Mouse (Mus musculus) midbrain, embryonic 16.5 days (tissue): Measurements from ENCODE around the gene Tro. TPM values are rescaled to one million over a fixed set of nuclear protein-coding genes. Genes with fewer than 3 reads are reported as not detected.

Source experiments
- ATAC-seq: fragments of 200-750 bp; cut with Nextera tagmentation; 2 replicates; pipeline ENCODE4 v1.8.0; 2017; ENCODE audit warnings: moderate TSS enrichment
- H3K27ac ChIP-seq: fragments of 300-500 bp; sonication (generic); 2 replicates; pipeline ENCODE4 v1.5.1; 2014; ENCODE audit warnings: mild to moderate bottlenecking, low read length, mixed read lengths
- H3K27me3 ChIP-seq: fragments of 300-500 bp; sonication (generic); 2 replicates; pipeline ENCODE4 v1.6.1; 2014; ENCODE audit warnings: low read depth, low read length, mixed read lengths; ENCODE audit not compliant: control insufficient read depth, insufficient read depth
- H3K36me3 ChIP-seq: fragments of 300-500 bp; sonication (generic); 2 replicates; pipeline ENCODE4 v1.6.1; 2014; ENCODE audit warnings: mild to moderate bottlenecking, low read length, moderate library complexity, mixed read lengths; ENCODE audit not compliant: control insufficient read depth, insufficient read depth
- H3K4me1 ChIP-seq: fragments of 300-500 bp; sonication (generic); 2 replicates; pipeline ENCODE4 v1.6.1; 2014; ENCODE audit warnings: mild to moderate bottlenecking, low read length, mixed read lengths; ENCODE audit not compliant: control insufficient read depth, insufficient read depth
- H3K4me2 ChIP-seq: fragments of 300-500 bp; sonication (generic); 2 replicates; pipeline ENCODE4 v1.6.1; 2014; ENCODE audit warnings: mild to moderate bottlenecking, low read length, mixed read lengths
- H3K4me3 ChIP-seq: fragments of 300-500 bp; sonication (generic); 2 replicates; pipeline ENCODE4 v1.5.1; 2014; ENCODE audit warnings: low read depth, mild to moderate bottlenecking, low read length, moderate library complexity, mixed read lengths
- H3K9ac ChIP-seq: fragments of 300-500 bp; sonication (generic); 2 replicates; pipeline ENCODE4 v1.6.1; 2014; ENCODE audit warnings: low read depth, low read length, mixed read lengths
- H3K9me3 ChIP-seq: fragments of 300-500 bp; sonication (generic); replicated peaks from 2 replicates; pipeline ENCODE4 v1.6.1; 2014; ENCODE audit warnings: mild to moderate bottlenecking, low read length, mixed read lengths; ENCODE audit not compliant: control insufficient read depth, poor library complexity, severe bottlenecking
- WGBS: fragments of 180-500 bp; shearing (Covaris S2); extraction: QIAGEN DNeasy Blood & Tissue Kit; methylation state at CpG from one replicate; pipeline ENCODE4 v1.1.7; 2014; 5-methylcytosine and 5-hydroxymethylcytosine counted together
- polyA plus RNA-seq: library from polyadenylated mRNA; unstranded; fragments of >200 nt; fragmentation: Nextera tagmentation; extraction: Ambion mirVana; gene quantifications from 2 replicates; pipeline ENCODE4 v1.2.1, GENCODE M21; 2015

Gene Tro
- polyA plus RNA-seq = 100 and 102 TPM in 2 replicates

DNA sequence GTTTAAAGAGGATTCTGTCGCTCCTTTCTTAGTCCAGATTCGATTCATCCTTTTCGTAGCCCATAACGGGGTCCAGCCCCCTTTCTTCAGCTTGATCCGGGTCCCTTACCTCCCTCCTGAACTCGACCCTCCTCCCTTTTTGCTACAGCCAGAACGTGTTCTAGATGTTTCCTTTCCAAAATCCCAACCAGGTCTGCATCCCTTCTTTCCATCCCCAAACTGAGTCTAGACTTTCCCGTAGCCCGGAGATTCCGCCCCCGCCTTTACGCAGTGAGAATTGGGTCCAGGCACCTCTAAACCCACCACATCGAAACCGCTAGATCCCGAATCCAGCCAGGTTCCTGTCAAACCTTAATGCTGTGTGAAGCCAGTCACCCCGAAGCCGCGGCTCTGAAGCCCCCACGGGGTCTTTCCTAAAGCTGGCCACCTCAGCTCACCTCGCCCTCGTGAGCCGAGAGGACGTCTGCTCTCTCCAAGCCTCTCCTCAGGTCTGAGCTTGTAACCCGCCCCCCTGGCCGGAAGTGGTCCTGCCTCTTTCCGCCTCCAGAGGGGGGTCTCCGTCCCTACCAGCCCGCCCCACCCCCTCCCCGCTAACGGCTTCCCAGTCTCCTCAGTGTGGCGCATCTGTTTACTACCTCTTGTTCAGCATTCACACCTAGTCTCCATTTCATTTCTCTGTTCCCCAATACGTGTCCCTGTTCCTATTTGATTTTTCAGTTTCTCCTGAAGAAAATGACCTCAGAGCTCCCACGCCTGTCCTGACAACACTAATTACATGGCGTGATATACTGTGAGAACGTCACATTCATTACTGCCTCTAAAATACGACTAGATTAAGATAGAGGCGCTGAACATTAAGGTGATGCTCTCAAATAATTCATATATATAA, at the start of gene Tro:
Gene Tro (minus strand): TSS at position 676 of the 889 bp plus-strand sequence.
- WGBS = 25% methylated on average over 36 of the region's 37 CpGs
- ATAC-seq = peak; percentile 95
- Histone ChIP-seq H3K9ac (peak within 1 kb of the TSS; percentile 72), H3K36me3 (peaks cover 5% of the 10 kb centered on the region), H3K4me1 (peaks cover 4% of the 10 kb centered on the region; the same call in 1 of the 2 replicates), H3K9me3 (no peaks in the 10 kb centered on the region), H3K4me3 (peak within 1 kb of the TSS; percentile 59), H3K27me3 (no peaks in the 10 kb centered on the region), H3K27ac (peak within 1 kb of the TSS; percentile 83), H3K4me2 (peak within 1 kb of the TSS; percentile 52)

DNA sequence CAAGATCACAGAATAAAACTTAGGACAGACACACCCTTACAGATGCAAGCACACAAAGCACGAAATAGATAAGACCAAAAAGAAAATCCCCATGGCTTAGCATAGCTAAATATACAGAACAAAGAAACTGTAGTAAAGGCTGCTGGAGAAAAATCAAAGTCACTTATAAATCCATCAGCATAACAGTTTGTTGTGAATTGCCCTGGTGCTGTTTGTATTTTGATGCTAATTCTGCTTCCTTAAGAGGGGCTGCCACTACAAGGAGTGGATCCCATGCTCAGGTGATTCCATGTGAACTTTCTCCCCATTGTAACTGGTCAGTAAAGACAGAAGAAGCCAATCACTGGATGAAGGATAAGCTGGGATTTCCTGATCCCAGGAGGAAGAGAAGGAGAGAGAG, 20.1 kb upstream of the Tro start:
- H3K4me1 ChIP-seq = no peaks in the 10 kb centered on the region
- 45% methylated on average over 1 of the region's 1 CpGs for WGBS
- no peak overlapping the region for H3K27ac ChIP-seq
- H3K9ac ChIP-seq = no peak overlapping the region
- no peaks in the 10 kb centered on the region for H3K36me3 ChIP-seq
- H3K4me3 ChIP-seq = no peak overlapping the region
- ATAC-seq = no peak
- no peaks in the 10 kb centered on the region for H3K9me3 ChIP-seq
- H3K4me2 ChIP-seq = no peak overlapping the region
- H3K27me3 ChIP-seq = no peaks in the 10 kb centered on the region

DNA sequence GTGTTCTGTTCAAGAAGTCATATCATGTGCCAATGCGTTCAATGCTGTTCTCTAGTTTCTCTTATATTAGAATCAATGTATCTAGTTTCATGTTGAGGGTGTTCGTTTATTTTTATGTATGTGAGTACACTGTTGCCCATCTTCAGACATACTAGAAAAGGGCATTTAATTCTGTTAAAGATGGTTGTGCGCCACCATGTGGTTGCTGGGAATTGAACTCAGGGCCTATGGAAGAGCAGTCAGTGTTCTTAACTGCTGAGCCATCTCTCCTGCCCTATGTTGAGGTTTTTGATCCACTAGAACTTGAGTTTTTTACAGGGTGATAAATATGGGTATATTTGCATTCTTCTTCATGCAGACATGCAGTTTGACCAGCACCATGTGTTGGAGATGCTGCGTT, 5.4 kb upstream of the Tro start:
- no peaks in the 10 kb centered on the region for H3K36me3 ChIP-seq
- no peaks in the 10 kb centered on the region for H3K4me1 ChIP-seq
- WGBS = 31% methylated on average over 4 of the region's 4 CpGs
- H3K9me3 ChIP-seq = no peaks in the 10 kb centered on the region
- H3K9ac ChIP-seq = no peak overlapping the region
- no peak overlapping the region for H3K27ac ChIP-seq
- ATAC-seq = no peak
- no peak overlapping the region for H3K4me2 ChIP-seq
- H3K27me3 ChIP-seq = no peaks in the 10 kb centered on the region
- no peak overlapping the region for H3K4me3 ChIP-seq

GRCm38 (mm10) chrX:150657797-150658118, 375 bp upstream of the Tro start:
- peaks cover 4% of the 10 kb centered on the region; the same call in 1 of the 2 replicates for H3K4me1 ChIP-seq
- whole genome bisulfite sequencing = 32% methylated on average over 3 of the region's 3 CpGs
- H3K27ac ChIP-seq = peak overlapping the region; percentile 83
- H3K27me3 ChIP-seq = no peaks in the 10 kb centered on the region
- H3K9me3 ChIP-seq = no peaks in the 10 kb centered on the region
- H3K4me2 ChIP-seq = peak overlapping the region; percentile 52
- no peak overlapping the region; the same call in 1 of the 2 replicates for H3K9ac ChIP-seq
- H3K4me3 ChIP-seq = peak overlapping the region; percentile 59
- peaks cover 4% of the 10 kb centered on the region; the same call in 1 of the 2 replicates for H3K36me3 ChIP-seq
- ATAC-seq = peak; percentile 61

GRCm38 (mm10) chrX:150656122-150656907, 1.1 kb downstream of the Tro start:
- Histone ChIP-seq H3K27me3 (no peaks in the 10 kb centered on the region), H3K4me1 (peaks cover 4% of the 10 kb centered on the region; the same call in 1 of the 2 replicates), H3K27ac (peak overlapping the region; percentile 83), H3K4me3 (peak overlapping the region; percentile 59), H3K36me3 (peaks cover 8% of the 10 kb centered on the region), H3K4me2 (peak overlapping the region; percentile 52), H3K9me3 (no peaks in the 10 kb centered on the region), H3K9ac (peak overlapping the region; percentile 72)
- WGBS = 35% methylated on average over 29 of the region's 44 CpGs
- ATAC-seq = peak; percentile 72

- no peaks in the 10 kb centered on the region for H3K27me3 ChIP-seq
- 78% methylated on average over 1 of the region's 1 CpGs for WGBS
- no peak overlapping the region for H3K9ac ChIP-seq
- H3K4me2 ChIP-seq = no peak overlapping the region
- no peaks in the 10 kb centered on the region for H3K4me1 ChIP-seq
- H3K4me3 ChIP-seq = no peak overlapping the region
- no peaks in the 10 kb centered on the region for H3K36me3 ChIP-seq
- H3K9me3 ChIP-seq = no peaks in the 10 kb centered on the region
- ATAC-seq = no peak
- no peak overlapping the region for H3K27ac ChIP-seq
Measured at GRCm38 (mm10) chrX:150636421-150636820, 21.0 kb downstream of the Tro start.

DNA sequence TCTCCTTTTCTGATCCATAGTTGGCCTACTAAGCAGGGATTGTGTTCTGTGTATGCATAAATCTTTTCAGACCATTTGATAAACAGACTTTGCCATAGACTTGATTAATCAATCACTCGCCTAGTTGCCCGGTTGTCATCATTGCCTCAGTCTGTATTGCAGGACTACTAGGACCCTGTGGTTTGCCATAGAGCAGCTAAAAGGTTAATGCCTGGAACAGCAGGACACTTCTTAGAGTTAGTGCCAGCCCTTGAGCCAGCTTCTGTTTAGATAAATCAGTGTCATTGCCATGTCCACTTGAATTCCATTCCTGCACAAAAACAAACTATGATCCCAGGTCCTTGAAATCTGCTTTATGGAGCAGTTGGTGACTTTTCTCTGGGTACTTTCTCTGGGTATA, 58.5 kb downstream of the Tro start:
- H3K9me3 ChIP-seq = no peaks in the 10 kb centered on the region
- no peaks in the 10 kb centered on the region for H3K4me1 ChIP-seq
- no peaks in the 10 kb centered on the region for H3K27me3 ChIP-seq
- H3K27ac ChIP-seq = no peak overlapping the region
- 77% methylated on average over 2 of the region's 2 CpGs for WGBS
- H3K36me3 ChIP-seq = no peaks in the 10 kb centered on the region
- no peak overlapping the region for H3K9ac ChIP-seq
- H3K4me3 ChIP-seq = no peak overlapping the region
- H3K4me2 ChIP-seq = no peak overlapping the region
- ATAC-seq = no peak
